Mouse (Mus musculus) heart, postnatal 0 days (tissue): ENCODE data around the gene Mms19.

Experiments used
- CTCF ChIP-seq: IDR thresholded peaks from 2 replicates; pipeline ENCODE4 v1.5.1; 2016; ENCODE audit warnings: antibody characterized with exemption, control low read depth, low read depth
- EP300 ChIP-seq: IDR thresholded peaks from 2 replicates; pipeline ENCODE4 v1.6.1; 2016; ENCODE audit warnings: antibody characterized with exemption, low read depth

GRCm38 (mm10) chr19:42000446-42000958, 19.5 kb upstream of the Mms19 start:
- TF ChIP-seq CTCF (no peak), EP300 (no peak)
